Mouse (Mus musculus): ENCODE results near the gene Ripply3. TPM values are rescaled to one million over a fixed set of nuclear protein-coding genes. Genes with fewer than 3 reads are reported as not detected.
A peak's percentile ranks its signal among the peaks of the same experiment; 100 is the strongest.

The Ripply3 gene
- 0.46 and 1.2 TPM in 2 replicates for polyA plus RNA-seq (2015; fragmentation: Nextera tagmentation; extraction: Ambion mirVana)

DNA sequence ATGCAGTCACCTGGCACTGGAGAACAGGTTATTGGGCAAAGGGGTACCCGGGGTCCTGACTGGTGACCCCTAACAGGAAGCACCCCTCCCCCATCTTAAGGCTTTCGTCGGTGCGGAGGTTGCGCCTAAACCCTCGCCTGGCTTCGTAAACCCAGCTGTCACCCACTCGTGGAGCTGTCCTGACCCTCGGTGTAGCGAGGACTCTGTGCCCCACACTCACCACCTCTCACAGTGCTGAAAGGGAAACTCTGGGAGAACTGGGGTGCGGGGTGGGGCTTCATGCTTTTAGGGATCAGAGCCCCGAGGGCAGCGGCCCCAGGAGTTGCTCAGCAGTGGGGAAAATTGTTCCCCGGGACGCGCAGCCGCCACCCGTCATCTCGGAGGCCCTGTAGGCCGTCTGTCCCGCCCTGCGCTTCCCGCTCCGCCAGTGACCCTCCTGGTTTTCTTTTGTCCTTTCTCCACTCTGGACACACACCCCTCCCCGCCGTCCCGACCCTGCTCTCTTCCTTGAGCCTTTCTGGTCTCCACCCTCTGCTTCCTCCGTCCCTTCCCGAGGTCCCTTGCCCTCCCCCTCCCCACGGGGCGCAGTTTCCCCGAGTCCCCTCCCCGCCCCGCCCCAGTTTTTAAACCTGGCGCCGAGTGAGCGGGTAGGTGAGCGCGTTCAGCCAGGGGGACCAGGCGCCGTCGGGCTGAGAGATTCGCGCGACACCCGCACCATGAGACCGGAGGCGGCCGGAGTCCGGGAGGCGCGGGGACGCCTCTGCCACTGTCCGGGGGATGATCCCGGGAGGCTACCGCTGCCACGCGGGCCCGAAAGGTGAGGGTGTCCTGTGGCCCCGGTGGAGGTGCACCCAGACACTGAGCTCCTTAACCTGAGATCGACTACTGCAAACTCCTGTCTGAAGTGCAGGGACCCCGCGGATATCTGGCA is at the start of gene Ripply3:
Ripply3 (plus strand) TSS at position 640 of the 931 bp plus-strand sequence.
- H3K9ac ChIP-seq (ENCODE audit: low read depth, low read length) = peak within 1 kb of the TSS; percentile 39
- H3K4me2 ChIP-seq (ENCODE audit: low read length) = peak within 1 kb of the TSS; percentile 64
- H3K36me3 ChIP-seq (ENCODE audit: control insufficient read depth, insufficient read depth, low read length) = no peaks in the 10 kb centered on the region
- peak within 1 kb of the TSS; percentile 37 for H3K4me3 ChIP-seq (ENCODE audit: low read depth, low read length)
- WGBS = under 1% methylated on average over 62 of the region's 63 CpGs
- H3K27me3 ChIP-seq (ENCODE audit: control insufficient read depth, insufficient read depth, low read depth, low read length) = peaks cover 11% of the 10 kb centered on the region
- ATAC-seq = no peak
- H3K9me3 ChIP-seq (replicated peaks; ENCODE audit: control insufficient read depth, low read length, poor library complexity, severe bottlenecking) = no peaks in the 10 kb centered on the region
- no peak within 1 kb of the TSS for H3K27ac ChIP-seq (ENCODE audit: low read length)
- peaks cover 15% of the 10 kb centered on the region for H3K4me1 ChIP-seq (ENCODE audit: control insufficient read depth, insufficient read depth, low read length)

DNA sequence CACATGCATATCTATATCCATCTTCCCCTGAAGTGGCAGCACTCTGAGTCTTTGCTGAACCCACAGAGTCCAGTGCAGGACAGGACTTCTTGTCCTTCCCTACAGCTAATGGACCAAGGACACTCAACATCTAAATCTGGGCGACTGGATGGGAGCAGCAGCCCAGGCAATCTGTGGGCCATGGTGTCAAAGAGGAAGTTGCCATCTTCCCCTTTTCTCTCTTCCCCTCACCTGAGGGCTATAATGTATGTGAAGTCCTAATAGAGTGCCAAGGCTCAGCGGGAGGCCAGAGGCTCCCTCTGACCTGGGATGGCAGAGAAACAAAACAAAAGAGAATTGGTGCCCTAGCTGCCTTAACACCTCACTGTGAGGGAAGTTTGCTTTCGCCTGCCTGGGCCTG is 44.2 kb upstream of the Ripply3 start:
- 99% methylated on average over 3 of the region's 3 CpGs for WGBS
- ATAC-seq = no peak
- H3K9ac ChIP-seq (ENCODE audit: low read depth, low read length) = no peak overlapping the region
- H3K4me1 ChIP-seq (ENCODE audit: control insufficient read depth, insufficient read depth, low read length) = peaks cover under 1% of the 10 kb centered on the region
- no peaks in the 10 kb centered on the region for H3K27me3 ChIP-seq (ENCODE audit: control insufficient read depth, insufficient read depth, low read depth, low read length)
- peaks cover 5% of the 10 kb centered on the region; the same call in 1 of the 2 replicates for H3K36me3 ChIP-seq (ENCODE audit: control insufficient read depth, insufficient read depth, low read length)
- no peak overlapping the region for H3K4me2 ChIP-seq (ENCODE audit: low read length)
- no peak overlapping the region for H3K27ac ChIP-seq (ENCODE audit: low read length)
- H3K4me3 ChIP-seq (ENCODE audit: low read depth, low read length) = no peak overlapping the region
- no peaks in the 10 kb centered on the region for H3K9me3 ChIP-seq (replicated peaks; ENCODE audit: control insufficient read depth, low read length, poor library complexity, severe bottlenecking)

DNA sequence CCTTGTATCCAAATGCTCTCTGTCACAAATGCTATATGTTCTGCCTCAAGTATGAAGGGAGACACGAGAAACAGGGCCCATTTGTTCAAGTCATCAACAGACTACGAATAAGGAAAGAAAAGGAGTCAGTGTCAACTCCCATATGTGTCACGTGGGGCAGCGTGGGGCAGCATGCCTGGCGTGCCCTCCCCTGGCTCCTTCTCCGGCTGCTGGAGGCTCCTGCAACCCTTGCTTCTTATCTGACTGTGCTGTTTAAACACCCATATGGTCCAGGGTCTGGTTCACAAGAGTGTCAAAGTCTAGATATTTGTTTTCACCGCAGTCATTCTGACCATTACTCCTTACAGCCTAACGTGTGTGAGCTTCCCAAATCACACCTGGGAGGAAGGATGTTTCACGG is 40.4 kb upstream of the Ripply3 start:
- no peaks in the 10 kb centered on the region for H3K27me3 ChIP-seq (ENCODE audit: control insufficient read depth, insufficient read depth, low read depth, low read length)
- H3K36me3 ChIP-seq (ENCODE audit: control insufficient read depth, insufficient read depth, low read length) = no peaks in the 10 kb centered on the region
- WGBS = 88% methylated on average over 9 of the region's 9 CpGs
- no peak overlapping the region for H3K4me3 ChIP-seq (ENCODE audit: low read depth, low read length)
- H3K9me3 ChIP-seq (replicated peaks; ENCODE audit: control insufficient read depth, low read length, poor library complexity, severe bottlenecking) = no peaks in the 10 kb centered on the region
- H3K27ac ChIP-seq (ENCODE audit: low read length) = no peak overlapping the region
- no peak for ATAC-seq
- H3K9ac ChIP-seq (ENCODE audit: low read depth, low read length) = no peak overlapping the region
- H3K4me2 ChIP-seq (ENCODE audit: low read length) = no peak overlapping the region
- peaks cover 11% of the 10 kb centered on the region for H3K4me1 ChIP-seq (ENCODE audit: control insufficient read depth, insufficient read depth, low read length)

DNA sequence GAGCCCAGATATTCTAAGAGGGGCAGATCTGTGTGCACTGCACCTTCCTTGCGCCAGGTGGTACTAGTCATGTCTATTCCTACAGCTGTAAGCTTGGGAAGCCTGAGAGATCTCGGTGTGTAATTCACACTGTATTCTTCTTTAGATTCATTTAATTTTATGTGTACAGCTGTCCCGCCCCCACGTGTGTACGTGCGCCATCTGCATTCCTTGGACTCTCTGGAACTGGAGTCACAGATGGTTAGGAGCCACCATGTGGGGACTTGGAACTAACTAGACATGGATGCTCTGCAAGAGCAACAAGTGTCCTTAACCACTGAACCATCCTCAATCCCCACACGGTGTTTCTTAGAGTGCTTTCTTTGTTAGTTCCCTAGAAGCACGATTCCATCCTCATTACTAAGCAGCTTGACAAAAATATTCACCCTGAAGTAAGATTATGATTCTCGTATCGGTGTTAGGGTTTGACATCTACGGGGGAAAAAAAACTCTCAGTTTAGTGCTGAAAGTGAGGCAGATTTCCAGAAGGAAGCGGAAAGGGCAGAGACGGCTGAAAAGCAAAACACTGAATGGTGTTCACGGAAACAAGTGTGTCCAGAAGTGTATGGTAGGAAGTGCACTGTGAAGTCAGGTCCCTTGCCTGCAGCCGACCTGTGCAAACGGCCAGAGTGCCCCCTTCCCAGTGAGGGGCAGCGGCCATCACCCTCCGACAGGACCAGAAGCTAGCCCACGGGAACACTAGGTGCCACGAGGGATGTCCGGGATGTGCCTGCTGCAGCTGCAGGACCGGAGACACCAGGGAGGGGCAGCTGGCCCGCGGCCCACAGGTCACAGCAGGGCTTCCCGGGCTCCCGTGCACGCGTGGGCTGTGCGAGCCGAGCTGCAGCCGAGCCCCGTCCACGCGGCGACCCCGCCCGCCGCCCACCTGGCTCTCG is 38.8 kb upstream of the Ripply3 start:
- H3K4me1 ChIP-seq (ENCODE audit: control insufficient read depth, insufficient read depth, low read length) = peaks cover 11% of the 10 kb centered on the region
- no peaks in the 10 kb centered on the region for H3K27me3 ChIP-seq (ENCODE audit: control insufficient read depth, insufficient read depth, low read depth, low read length)
- H3K9ac ChIP-seq (ENCODE audit: low read depth, low read length) = peak overlapping the region; percentile 88
- H3K9me3 ChIP-seq (replicated peaks; ENCODE audit: control insufficient read depth, low read length, poor library complexity, severe bottlenecking) = no peaks in the 10 kb centered on the region
- peak overlapping the region; percentile 80 for H3K4me3 ChIP-seq (ENCODE audit: low read depth, low read length)
- H3K27ac ChIP-seq (ENCODE audit: low read length) = peak overlapping the region; percentile 87
- H3K4me2 ChIP-seq (ENCODE audit: low read length) = peak overlapping the region; percentile 82
- H3K36me3 ChIP-seq (ENCODE audit: control insufficient read depth, insufficient read depth, low read length) = no peaks in the 10 kb centered on the region
- ATAC-seq = no peak; the same call in 1 of the 2 replicates
- 10% methylated on average over 37 of the region's 39 CpGs for WGBS

DNA sequence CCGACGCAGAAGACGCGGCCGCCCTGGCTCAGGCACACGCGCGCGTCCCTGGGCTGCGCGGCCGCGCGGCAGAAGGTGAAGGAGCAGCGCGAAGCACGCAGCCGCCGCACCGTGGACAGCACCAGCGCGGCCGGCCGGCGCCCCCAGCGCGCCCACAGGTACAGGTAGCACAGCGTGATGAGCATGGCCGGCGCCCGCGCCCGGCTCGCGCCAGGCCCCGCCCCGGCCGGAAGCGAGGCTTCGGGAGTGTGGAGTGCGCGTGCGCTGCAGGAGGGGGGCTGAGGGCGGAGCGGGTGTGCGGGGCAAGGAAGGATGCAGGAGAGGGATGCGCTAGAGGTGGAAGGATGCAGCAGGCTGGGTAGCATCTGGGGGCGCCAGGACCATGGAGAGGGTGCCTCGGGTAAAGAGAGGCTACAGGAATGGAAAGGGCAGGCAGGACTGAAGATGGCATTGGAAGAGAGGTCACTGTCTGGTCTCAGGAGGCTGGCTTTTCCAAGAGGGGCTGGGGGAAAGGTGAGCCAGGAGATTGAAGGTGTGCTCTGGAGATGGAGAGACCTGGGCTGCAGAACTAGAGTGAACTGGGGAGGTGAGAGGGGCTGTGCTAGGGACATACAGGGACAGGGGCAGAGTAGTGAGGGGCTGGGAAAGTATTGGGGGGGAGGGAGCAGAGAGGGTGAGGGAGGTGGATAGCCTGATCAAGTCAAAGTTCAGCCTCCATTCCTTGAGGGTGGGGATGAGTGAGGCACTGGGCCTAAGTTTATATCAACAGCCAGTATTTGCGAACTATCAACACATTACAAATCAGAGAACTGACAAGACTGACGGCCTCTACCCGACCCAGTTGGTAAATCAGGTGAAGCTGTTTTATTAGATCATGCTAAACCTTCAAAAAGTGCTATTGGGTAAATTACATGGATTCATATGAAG is 37.9 kb upstream of the Ripply3 start:
- peak overlapping the region; percentile 87 for H3K27ac ChIP-seq (ENCODE audit: low read length)
- peaks cover 11% of the 10 kb centered on the region for H3K4me1 ChIP-seq (ENCODE audit: control insufficient read depth, insufficient read depth, low read length)
- H3K9ac ChIP-seq (ENCODE audit: low read depth, low read length) = peak overlapping the region; percentile 88
- no peaks in the 10 kb centered on the region for H3K36me3 ChIP-seq (ENCODE audit: control insufficient read depth, insufficient read depth, low read length)
- WGBS = 5% methylated on average over 52 of the region's 52 CpGs
- H3K4me2 ChIP-seq (ENCODE audit: low read length) = peak overlapping the region; percentile 82
- H3K9me3 ChIP-seq (replicated peaks; ENCODE audit: control insufficient read depth, low read length, poor library complexity, severe bottlenecking) = no peaks in the 10 kb centered on the region
- ATAC-seq = peak; percentile 97
- H3K27me3 ChIP-seq (ENCODE audit: control insufficient read depth, insufficient read depth, low read depth, low read length) = no peaks in the 10 kb centered on the region
- peak overlapping the region; percentile 80 for H3K4me3 ChIP-seq (ENCODE audit: low read depth, low read length)

DNA sequence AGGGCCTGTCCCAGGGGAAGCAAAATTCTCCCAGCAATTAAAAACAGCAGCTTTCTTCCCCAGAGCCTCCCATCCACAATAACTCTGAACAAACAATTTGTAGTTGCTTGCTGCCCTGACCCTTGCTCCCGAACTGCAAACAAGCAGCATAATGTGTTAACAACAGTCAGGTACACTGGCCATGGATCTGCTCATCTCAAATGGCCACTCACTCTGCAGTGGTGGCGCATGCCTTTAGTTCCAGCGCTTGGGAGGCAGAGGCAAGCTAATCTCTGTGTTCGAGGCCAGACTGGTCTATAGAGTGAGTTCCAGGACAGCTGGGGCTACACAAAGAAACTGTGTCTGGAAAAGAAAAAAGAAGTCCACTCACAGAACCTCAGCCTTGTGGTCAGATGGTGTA is 37.1 kb upstream of the Ripply3 start:
- Histone ChIP-seq H3K4me3 (ENCODE audit: low read depth, low read length) (no peak overlapping the region), H3K4me2 (ENCODE audit: low read length) (no peak overlapping the region), H3K4me1 (ENCODE audit: control insufficient read depth, insufficient read depth, low read length) (peaks cover 11% of the 10 kb centered on the region), H3K9ac (ENCODE audit: low read depth, low read length) (no peak overlapping the region), H3K36me3 (ENCODE audit: control insufficient read depth, insufficient read depth, low read length) (no peaks in the 10 kb centered on the region), H3K9me3 (replicated peaks; ENCODE audit: control insufficient read depth, low read length, poor library complexity, severe bottlenecking) (no peaks in the 10 kb centered on the region), H3K27ac (ENCODE audit: low read length) (no peak overlapping the region), H3K27me3 (ENCODE audit: control insufficient read depth, insufficient read depth, low read depth, low read length) (no peaks in the 10 kb centered on the region)
- 93% methylated on average over 4 of the region's 4 CpGs for WGBS
- no peak for ATAC-seq

DNA sequence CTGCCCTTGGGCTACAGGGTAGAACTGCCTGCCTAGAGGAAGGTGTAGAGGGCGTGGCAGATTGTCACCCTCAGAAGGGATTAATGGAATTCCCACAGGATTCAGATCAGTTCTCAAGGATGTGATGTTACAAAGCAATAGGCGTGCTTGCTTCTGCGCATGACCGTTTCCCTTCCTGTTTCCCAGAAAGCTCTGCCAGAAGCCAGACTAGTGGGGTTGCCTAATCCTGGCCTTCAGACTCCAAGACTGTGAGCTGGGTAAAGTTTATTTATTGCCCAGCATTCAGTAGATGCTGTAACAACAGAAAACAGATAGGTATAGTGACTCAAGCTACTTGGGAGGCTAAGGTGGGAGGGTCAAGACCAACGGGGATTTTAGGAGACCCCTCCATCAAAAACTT is 30.1 kb upstream of the Ripply3 start:
- Histone ChIP-seq H3K36me3 (ENCODE audit: control insufficient read depth, insufficient read depth, low read length) (no peaks in the 10 kb centered on the region), H3K4me3 (ENCODE audit: low read depth, low read length) (no peak overlapping the region), H3K4me1 (ENCODE audit: control insufficient read depth, insufficient read depth, low read length) (peaks cover 7% of the 10 kb centered on the region), H3K27me3 (ENCODE audit: control insufficient read depth, insufficient read depth, low read depth, low read length) (no peaks in the 10 kb centered on the region), H3K9me3 (replicated peaks; ENCODE audit: control insufficient read depth, low read length, poor library complexity, severe bottlenecking) (no peaks in the 10 kb centered on the region), H3K9ac (ENCODE audit: low read depth, low read length) (no peak overlapping the region), H3K4me2 (ENCODE audit: low read length) (no peak overlapping the region), H3K27ac (ENCODE audit: low read length) (no peak overlapping the region)
- no peak for ATAC-seq
- WGBS = 89% methylated on average over 5 of the region's 5 CpGs

DNA sequence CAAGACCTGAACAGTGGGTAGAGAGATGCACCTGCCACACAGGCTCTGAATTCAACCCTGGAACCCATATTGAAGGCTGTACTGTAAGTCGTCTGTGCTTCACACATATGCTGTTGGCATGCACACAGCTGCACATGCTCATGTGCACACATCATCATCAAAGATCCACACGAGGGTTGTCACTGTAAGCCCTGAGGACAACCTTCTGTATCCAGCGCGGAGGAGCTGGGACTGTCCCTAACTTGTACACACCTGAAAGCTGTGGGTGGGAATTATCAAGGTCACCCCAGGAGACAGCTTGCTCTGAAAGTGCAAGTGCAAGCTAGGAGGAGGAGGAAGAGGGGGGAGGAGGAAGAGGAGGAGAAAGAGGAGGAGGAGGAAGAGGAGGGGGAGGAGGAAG is 29.0 kb upstream of the Ripply3 start:
- Histone ChIP-seq H3K27ac (ENCODE audit: low read length) (no peak overlapping the region), H3K4me3 (ENCODE audit: low read depth, low read length) (no peak overlapping the region), H3K27me3 (ENCODE audit: control insufficient read depth, insufficient read depth, low read depth, low read length) (no peaks in the 10 kb centered on the region), H3K4me2 (ENCODE audit: low read length) (no peak overlapping the region), H3K4me1 (ENCODE audit: control insufficient read depth, insufficient read depth, low read length) (peaks cover 9% of the 10 kb centered on the region), H3K9me3 (replicated peaks; ENCODE audit: control insufficient read depth, low read length, poor library complexity, severe bottlenecking) (no peaks in the 10 kb centered on the region), H3K9ac (ENCODE audit: low read depth, low read length) (no peak overlapping the region), H3K36me3 (ENCODE audit: control insufficient read depth, insufficient read depth, low read length) (no peaks in the 10 kb centered on the region)
- ATAC-seq = no peak
- WGBS = 73% methylated on average over 4 of the region's 4 CpGs

Measured in midbrain, embryonic 16.5 days (tissue).